Mouse (Mus musculus): ENCODE results near the gene Dnajc21. TPM values are rescaled to one million over a fixed set of nuclear protein-coding genes. Genes with fewer than 3 reads are reported as not detected.
"Not testable (repeated sequence)": the region's sequence is repeated elsewhere in the genome, so short reads cannot be mapped to it uniquely, and the experiment has no call there.

Gene Dnajc21
- 12.6 and 12.9 TPM in 2 replicates for polyA plus RNA-seq (2015; fragmentation: Nextera tagmentation; extraction: Ambion mirVana)

DNA sequence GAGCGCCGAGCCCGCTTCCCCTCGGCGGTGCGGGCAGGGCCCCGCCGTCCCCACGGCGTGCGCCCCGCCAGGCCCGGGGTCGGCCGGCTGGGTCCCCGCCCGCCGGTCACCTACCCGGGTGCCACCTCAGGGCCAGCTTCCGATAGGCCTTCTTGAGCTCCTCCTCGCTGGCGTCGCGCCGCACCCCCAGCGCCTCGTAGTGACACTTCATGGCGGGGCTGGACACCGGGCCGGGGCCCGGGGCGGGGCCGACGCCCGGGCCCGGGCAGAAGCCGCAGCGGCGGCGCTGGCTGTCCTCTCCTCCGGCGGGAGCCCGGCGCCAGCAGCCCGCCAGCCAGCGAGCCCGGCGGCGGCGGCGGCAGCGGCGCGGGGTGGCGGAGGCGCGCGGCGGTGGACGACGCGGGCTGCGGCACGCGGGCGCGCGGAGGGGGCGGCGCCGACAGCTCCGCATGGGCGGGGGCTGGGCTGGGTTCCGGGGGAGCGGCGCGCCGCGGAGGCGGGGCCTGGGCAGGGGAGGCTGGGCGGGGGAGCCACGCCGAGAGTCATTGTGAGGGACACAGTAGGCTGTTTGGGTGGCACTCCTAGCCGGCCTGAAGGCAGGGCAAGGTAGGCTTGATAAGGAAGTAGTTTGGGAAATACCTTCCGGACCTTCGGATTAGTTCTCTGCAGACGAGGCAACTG lies at the start of gene Dnajc21:
Dnajc21 (minus strand) TSS at position 366 of the 681 bp plus-strand sequence.
- Histone ChIP-seq H3K27ac (peak within 1 kb of the TSS; percentile 76), H3K4me3 (replicated peaks) (peak within 1 kb of the TSS; percentile 86), H3K4me1 (peaks cover 19% of the 10 kb centered on the region; the same call in 1 of the 2 replicates), H3K9me3 (replicated peaks) (no peaks in the 10 kb centered on the region), H3K9ac (peak within 1 kb of the TSS; percentile 79), H3K4me2 (peak within 1 kb of the TSS; percentile 83), H3K36me3 (peaks cover 10% of the 10 kb centered on the region), H3K27me3 (no peaks in the 10 kb centered on the region)
- peak; percentile 97 for ATAC-seq (replicated peaks; ENCODE audit: low FRiP score)
- under 1% methylated on average over 70 of the region's 87 CpGs for WGBS

DNA sequence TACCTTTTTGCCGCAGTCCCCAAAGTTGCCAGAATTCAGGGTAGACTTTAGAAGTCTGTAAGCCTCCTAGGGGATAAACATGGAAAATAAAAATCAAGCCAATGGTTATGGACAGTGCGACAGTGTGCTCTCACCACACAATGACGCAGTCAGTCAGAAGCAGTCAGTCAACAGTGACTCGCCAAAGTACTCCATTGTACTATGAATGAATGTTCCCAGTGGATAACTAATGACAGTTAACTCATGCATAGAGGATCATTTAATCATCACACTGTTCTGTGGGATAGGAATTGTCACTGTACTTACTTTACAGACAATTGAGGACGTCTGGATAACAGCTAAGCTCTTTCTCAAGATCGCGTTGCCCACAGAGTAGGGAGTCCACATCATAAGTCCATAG lies 44.9 kb upstream of the Dnajc21 start:
- no peak for ATAC-seq (replicated peaks; ENCODE audit: low FRiP score)
- H3K4me1 ChIP-seq, result no peaks in the 10 kb centered on the region
- no peak overlapping the region for H3K27ac ChIP-seq
- H3K4me2 ChIP-seq, result no peak overlapping the region
- H3K36me3 ChIP-seq, result no peaks in the 10 kb centered on the region
- H3K9me3 ChIP-seq (replicated peaks), result no peaks in the 10 kb centered on the region
- H3K9ac ChIP-seq, result no peak overlapping the region
- no peaks in the 10 kb centered on the region for H3K27me3 ChIP-seq
- 90% methylated on average over 7 of the region's 7 CpGs for WGBS
- no peak overlapping the region for H3K4me3 ChIP-seq (replicated peaks)

DNA sequence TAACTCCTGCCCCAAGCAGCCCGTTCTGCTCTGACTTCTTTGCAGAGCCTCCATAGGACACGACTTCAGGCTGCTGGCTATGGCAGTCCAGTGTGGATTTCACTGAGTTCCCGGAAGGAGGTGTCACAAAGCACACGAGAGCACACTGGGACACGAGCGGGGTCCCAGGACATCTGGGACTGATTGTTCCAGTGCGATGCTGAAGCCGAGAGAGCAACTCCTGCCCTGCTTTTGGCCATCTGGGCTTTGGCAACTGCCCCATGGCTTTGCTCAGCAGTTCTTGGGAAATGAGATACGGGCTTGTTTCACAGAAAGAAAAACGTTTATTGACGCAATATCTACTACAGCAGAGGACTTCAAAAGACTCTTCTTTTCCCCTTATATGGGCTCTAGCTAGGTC lies 35.8 kb upstream of the Dnajc21 start:
- Histone ChIP-seq H3K4me1 (no peaks in the 10 kb centered on the region), H3K9ac (no peak overlapping the region), H3K27me3 (no peaks in the 10 kb centered on the region), H3K36me3 (no peaks in the 10 kb centered on the region), H3K4me3 (replicated peaks) (no peak overlapping the region), H3K27ac (no peak overlapping the region), H3K9me3 (replicated peaks) (no peaks in the 10 kb centered on the region), H3K4me2 (0 out of 2 replicates have a peak overlapping the region, but pooled peaks have one; percentile 9)
- WGBS, result 31% methylated on average over 11 of the region's 11 CpGs
- no peak for ATAC-seq (replicated peaks; ENCODE audit: low FRiP score)

DNA sequence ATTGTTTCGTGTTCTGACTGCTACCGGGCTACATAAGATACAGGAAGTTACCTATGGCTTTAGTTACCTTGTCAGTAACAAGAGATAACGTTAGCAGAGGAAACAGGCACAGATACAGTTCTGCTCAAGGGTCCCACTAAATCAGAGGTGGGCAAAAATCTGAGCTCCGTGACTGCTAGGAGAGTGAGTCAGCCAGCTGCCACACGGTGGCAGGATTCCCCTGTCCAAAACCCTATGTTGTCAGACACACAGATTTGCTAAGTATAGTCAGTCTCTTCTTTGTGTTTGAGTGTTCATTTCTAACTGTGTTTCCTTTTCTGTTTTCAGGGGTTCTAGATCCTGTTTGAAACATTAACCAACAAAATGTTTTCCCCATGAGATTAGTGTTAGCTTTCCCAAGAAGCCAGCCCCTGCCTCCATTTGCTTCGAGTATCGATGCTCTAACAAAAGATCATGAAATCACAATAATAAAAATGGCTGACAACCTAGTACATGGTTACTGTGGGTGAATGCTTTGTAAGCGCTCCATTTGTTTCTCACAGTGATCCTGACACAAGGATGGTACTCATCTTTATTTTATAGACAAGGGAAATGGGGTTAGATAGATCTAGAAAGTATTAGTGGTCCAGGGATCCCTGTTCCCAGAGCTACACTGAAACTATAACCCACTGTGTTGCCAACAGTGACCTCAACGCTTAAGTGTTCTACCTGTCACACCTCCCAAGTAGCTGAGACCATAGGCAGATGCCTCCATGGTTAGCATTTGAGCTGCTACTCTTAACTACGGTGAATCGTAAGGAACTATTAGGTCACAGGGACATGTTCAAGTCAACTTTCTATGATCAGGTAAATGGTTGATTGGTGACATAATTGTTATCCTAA lies 30.8 kb upstream of the Dnajc21 start:
- no peaks in the 10 kb centered on the region for H3K9me3 ChIP-seq (replicated peaks)
- 0 out of 2 replicates have a peak, but pooled peaks have one; percentile 58 for ATAC-seq (replicated peaks; ENCODE audit: low FRiP score)
- H3K4me3 ChIP-seq (replicated peaks), result no peak overlapping the region
- peaks cover 4% of the 10 kb centered on the region; the same call in 1 of the 2 replicates for H3K36me3 ChIP-seq
- H3K4me2 ChIP-seq, result no peak overlapping the region
- no peak overlapping the region for H3K27ac ChIP-seq
- no peaks in the 10 kb centered on the region for H3K27me3 ChIP-seq
- H3K4me1 ChIP-seq, result no peaks in the 10 kb centered on the region
- no peak overlapping the region for H3K9ac ChIP-seq
- WGBS, result 54% methylated on average over 11 of the region's 11 CpGs

DNA sequence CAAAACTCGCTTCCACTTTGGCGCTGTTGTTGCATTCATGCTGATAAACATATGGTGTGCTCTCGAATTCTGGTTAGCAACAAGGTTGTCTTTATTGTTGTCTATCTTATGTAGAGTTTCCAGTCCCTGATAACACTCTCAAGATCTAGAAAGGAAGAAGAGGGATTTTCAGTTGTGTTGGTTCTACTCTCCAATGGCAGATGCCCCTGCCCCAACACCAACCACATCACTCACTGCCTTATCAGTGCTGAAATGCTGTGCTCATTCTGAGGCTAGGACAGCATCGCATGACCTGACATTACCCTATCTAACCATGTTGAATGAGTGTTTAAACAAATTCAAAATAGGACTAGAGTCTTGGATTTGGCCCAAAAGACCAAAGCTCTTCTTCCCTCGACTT lies 29.7 kb upstream of the Dnajc21 start:
- 88% methylated on average over 5 of the region's 5 CpGs for WGBS

DNA sequence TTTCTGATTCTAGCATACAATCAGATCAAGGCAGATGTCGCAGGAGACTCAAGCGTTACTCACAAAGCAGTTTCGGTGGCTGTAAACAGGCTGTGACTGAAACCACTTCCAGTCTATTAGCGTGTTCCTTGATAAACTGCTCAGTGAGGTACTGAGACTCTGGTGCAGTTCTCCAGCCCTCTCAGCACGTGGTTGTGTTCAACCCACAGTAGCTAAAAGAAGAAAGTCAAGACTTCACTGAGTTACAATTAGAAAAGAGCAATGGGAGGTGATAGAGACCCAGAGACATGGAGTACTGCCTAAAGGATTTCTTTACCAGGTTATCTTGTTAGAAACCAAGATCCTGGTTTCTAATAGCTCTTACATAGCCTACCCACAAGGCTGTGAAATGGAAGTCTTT lies 29.3 kb upstream of the Dnajc21 start:
- H3K4me2 ChIP-seq, result no peak overlapping the region
- H3K4me3 ChIP-seq (replicated peaks), result no peak overlapping the region
- no peak overlapping the region for H3K27ac ChIP-seq
- peaks cover 11% of the 10 kb centered on the region for H3K36me3 ChIP-seq
- no peak for ATAC-seq (replicated peaks; ENCODE audit: low FRiP score)
- H3K9me3 ChIP-seq (replicated peaks), result no peaks in the 10 kb centered on the region
- H3K4me1 ChIP-seq, result no peaks in the 10 kb centered on the region
- H3K27me3 ChIP-seq, result no peaks in the 10 kb centered on the region
- 80% methylated on average over 5 of the region's 5 CpGs for WGBS
- no peak overlapping the region for H3K9ac ChIP-seq

More for the DNA sequence above, 29.7 kb upstream of the Dnajc21 start:
- H3K4me1 ChIP-seq, result no peaks in the 10 kb centered on the region
- H3K9me3 ChIP-seq (replicated peaks), result no peaks in the 10 kb centered on the region
- ATAC-seq (replicated peaks; ENCODE audit: low FRiP score), result no peak
- H3K36me3 ChIP-seq, result peaks cover 9% of the 10 kb centered on the region
- no peak overlapping the region for H3K4me2 ChIP-seq
- no peak overlapping the region for H3K27ac ChIP-seq
- H3K27me3 ChIP-seq, result no peaks in the 10 kb centered on the region
- H3K4me3 ChIP-seq (replicated peaks), result no peak overlapping the region
- H3K9ac ChIP-seq, result no peak overlapping the region

DNA sequence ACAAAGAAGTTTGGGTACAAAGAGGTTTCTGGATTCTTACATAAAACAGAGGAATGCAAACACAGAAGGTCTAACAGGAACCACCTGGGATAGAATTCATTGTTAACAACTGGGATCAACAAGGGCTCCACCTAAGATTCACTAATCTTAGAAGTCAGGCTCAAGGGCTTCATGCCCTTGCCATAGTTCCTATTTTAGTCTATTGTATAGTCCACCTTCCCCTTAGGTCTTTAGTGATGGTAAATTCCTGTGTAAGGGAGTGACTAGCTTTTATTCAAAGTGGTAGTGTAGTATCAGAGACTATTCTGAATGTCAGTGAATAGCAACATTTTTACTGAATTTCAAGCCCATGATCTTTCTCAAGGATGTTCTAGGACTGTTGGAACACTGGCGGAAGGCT lies 26.4 kb upstream of the Dnajc21 start:
- not testable (repeated sequence) for H3K9me3 ChIP-seq (replicated peaks); ATAC-seq (replicated peaks; ENCODE audit: low FRiP score); H3K27ac ChIP-seq; H3K27me3 ChIP-seq; H3K4me3 ChIP-seq (replicated peaks); H3K4me1 ChIP-seq; H3K4me2 ChIP-seq; H3K9ac ChIP-seq
- peaks cover 35% of the 10 kb centered on the region for H3K36me3 ChIP-seq
- 100% methylated on average over 1 of the region's 1 CpGs for WGBS

DNA sequence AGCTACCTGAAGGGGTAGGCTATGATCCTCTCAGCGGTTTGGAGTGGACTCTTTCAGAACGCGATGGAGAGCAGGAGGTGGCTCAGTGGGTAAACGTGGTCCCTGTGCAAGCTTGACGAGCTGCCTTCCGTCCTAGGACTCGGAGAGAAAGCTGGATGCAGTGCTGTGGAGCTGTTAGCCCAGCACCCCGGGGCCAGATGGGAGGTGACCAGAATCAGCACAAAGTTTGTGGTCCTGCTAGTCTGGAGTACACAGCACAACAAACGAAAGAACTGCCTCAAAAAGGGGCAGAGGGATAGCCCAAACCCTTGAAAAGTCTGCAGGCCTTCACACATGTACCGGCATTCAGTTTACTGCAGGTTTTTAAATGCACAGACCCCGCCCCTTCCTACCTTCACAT lies 25.6 kb upstream of the Dnajc21 start:
- 95% methylated on average over 11 of the region's 11 CpGs for WGBS
- Histone ChIP-seq H3K4me3 (replicated peaks) (no peak overlapping the region), H3K27me3 (no peaks in the 10 kb centered on the region), H3K36me3 (peaks cover 39% of the 10 kb centered on the region), H3K4me2 (no peak overlapping the region), H3K9me3 (replicated peaks) (no peaks in the 10 kb centered on the region), H3K9ac (no peak overlapping the region), H3K27ac (no peak overlapping the region), H3K4me1 (no peaks in the 10 kb centered on the region)
- no peak for ATAC-seq (replicated peaks; ENCODE audit: low FRiP score)

DNA sequence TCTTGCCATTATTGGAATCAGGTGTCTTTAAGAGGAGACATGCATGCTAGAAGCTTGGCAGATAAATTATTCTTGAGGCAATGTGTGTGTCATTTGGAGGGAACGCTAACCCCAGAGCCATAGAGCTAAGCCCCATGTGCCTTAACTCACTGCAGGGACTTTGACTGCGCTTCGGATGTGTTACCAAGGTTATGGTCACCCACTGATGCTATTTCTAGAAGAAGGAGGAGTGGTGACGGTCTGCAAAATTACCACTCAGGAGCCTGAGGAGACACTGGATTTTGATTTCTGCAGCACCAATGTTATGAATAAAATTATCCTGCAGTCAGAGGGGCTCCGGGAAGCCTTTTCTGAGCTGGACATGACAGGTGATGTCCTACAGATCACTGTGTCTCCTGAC lies 19.8 kb upstream of the Dnajc21 start:
- Histone ChIP-seq H3K9me3 (replicated peaks) (no peaks in the 10 kb centered on the region), H3K27me3 (no peaks in the 10 kb centered on the region), H3K4me3 (replicated peaks) (no peak overlapping the region), H3K27ac (no peak overlapping the region), H3K9ac (no peak overlapping the region), H3K4me1 (peaks cover 7% of the 10 kb centered on the region), H3K4me2 (no peak overlapping the region), H3K36me3 (peaks cover 56% of the 10 kb centered on the region)
- no peak for ATAC-seq (replicated peaks; ENCODE audit: low FRiP score)
- WGBS, result 92% methylated on average over 5 of the region's 5 CpGs

DNA sequence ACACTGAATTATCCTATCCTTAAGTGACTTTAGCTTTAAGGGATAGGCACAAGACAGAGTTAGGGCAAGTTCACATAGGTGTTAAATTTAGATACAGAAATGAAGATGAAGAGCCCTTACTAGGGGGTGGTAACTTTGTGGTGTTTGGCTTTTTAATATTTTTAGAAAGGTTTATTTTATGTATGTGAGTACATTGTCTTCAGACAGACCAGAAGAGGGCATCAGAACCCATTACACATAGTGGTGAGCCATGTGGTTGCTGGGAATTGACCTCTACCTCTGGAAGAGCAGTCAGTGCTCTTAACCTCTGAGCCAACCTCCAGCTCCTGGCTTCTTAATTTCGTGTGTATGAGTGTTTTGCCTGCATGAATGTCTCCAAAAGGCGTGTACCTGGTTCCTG lies 16.9 kb upstream of the Dnajc21 start:
- ATAC-seq (replicated peaks; ENCODE audit: low FRiP score), result no peak
- H3K27me3 ChIP-seq, result no peaks in the 10 kb centered on the region
- H3K4me1 ChIP-seq, result peaks cover 20% of the 10 kb centered on the region
- H3K36me3 ChIP-seq, result peaks cover 52% of the 10 kb centered on the region
- H3K9ac ChIP-seq, result peak overlapping the region; percentile 74; the same call in 1 of the 2 replicates
- H3K4me3 ChIP-seq (replicated peaks), result peak overlapping the region; percentile 67; the same call in 1 of the 2 replicates
- 66% methylated on average over 2 of the region's 2 CpGs for WGBS
- no peaks in the 10 kb centered on the region for H3K9me3 ChIP-seq (replicated peaks)
- peak overlapping the region; percentile 51; the same call in 1 of the 2 replicates for H3K27ac ChIP-seq
- peak overlapping the region; percentile 78 for H3K4me2 ChIP-seq

DNA sequence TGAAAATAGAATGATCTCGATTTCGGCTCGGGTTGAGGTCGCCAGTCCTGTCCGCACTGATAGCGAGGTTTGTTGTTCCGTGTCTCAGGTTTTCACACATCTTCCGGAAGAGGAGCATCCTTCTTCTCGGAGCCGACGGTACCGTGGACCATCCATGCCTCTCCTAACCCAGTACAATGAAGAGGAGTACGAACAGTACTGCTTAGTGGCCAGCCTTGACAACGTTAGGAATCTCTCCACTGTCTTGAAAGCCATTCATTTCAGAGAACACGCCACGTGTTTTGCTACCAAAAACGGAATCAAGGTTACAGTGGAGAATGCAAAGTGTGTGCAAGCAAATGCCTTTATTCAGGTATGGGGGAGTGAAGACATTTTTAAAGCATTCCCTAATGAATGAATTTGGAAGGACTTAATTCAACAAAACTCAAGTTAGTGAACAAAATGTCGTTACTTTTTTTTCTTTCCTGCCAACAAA lies 16.1 kb upstream of the Dnajc21 start:
- Histone ChIP-seq H3K27me3 (no peaks in the 10 kb centered on the region), H3K27ac (peak overlapping the region; percentile 72), H3K4me1 (peaks cover 20% of the 10 kb centered on the region), H3K9me3 (replicated peaks) (no peaks in the 10 kb centered on the region), H3K4me2 (peak overlapping the region; percentile 78), H3K36me3 (peaks cover 50% of the 10 kb centered on the region), H3K9ac (peak overlapping the region; percentile 74), H3K4me3 (replicated peaks) (peak overlapping the region; percentile 67)
- 1% methylated on average over 18 of the region's 18 CpGs for WGBS
- peak; percentile 53 for ATAC-seq (replicated peaks; ENCODE audit: low FRiP score)

All from kidney, embryonic 15.5 days (tissue).